Mouse (Mus musculus) embryonic fibroblast, embryonic 13.5 days (primary cell): Measurements from ENCODE around the gene A2ml1.

Experiments used
- CTCF ChIP-seq: IDR thresholded peaks from 2 replicates; pipeline ENCODE4 v1.5.1; 2011; ENCODE audit warnings: mild to moderate bottlenecking, control low read depth, low read length, moderate library complexity, borderline replicate concordance; ENCODE audit not compliant: insufficient read depth
- POLR2A ChIP-seq: IDR thresholded peaks from 2 replicates; pipeline ENCODE4 v1.6.1; 2011; ENCODE audit warnings: low read depth, mild to moderate bottlenecking, control low read depth, low read length, moderate library complexity

DNA sequence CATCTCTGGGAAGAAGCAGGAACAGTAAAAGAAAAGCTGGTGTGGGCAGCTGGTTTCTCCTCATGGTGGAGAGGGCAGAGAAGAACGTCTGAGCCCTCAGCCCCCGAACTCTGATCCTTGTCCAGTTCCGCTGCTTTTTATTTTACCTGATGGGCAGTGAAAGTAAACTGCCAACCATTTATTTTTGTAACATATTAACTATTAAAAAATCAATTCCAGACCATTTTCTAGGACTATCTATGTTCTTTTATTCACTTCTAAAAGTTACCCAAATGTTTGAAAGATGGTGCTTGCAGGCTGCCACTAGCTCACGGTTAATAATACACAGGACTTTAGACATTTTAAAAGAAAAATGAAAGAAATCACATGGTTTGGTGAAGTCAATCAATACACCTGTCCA, 54.8 kb downstream of the A2ml1 start, which contains the start of gene Pzp:
- no peak for TF ChIP-seq CTCF
- TF ChIP-seq POLR2A = no peak
